ENCODE assay signal across 14 mouse cellular contexts in the genomic region with DNA sequence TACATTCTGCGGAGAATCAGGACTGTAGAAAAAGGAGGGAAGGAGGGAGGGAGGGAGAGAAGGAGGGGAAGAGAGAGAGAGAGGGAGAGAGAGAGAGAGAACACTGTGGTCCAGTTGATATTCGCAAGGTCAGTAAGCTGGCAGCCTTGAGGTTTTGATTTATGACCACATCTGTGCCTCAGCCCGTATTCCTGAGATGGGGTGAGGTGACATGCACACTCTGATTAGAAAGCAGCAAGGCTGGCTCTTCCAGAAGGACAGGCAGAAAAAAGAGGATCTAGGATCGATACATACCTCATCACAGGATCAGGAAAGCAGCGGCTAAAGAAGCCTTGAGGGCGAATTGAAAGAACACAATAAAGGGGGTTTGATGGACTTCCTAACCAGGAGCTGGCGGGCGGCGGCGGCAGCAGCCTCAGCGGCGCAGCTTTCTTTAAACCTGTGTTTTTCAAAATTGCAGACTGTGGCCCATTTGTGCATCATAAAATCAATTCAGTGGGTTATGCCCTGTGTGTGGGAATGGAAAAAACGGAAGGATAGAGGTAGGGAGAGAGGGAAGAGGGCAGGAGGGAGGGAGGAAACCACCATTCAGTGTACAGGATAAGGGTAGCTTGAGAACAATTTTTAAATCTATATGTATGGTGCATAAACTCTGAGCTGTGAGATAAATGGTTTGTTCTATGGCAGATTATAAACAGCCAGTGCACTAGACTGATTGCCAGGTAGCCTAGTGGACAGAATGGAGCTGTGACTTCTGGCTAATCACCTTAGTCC. TPM values are rescaled to one million over a fixed set of nuclear protein-coding genes. Genes with fewer than 3 reads are reported as not detected.
DNase-seq lines count a peak whose midpoint lies in the region; ATAC-seq and TF ChIP-seq lines count a peak whose summit lies in the region.
"Had no signal": no experiment of that assay in that cellular context is flagged by ENCODE, and none has a peak within 500 bp of the region (broad histone marks: within the 10 kb centered on the region; RNA-seq: fewer than 3 reads in every experiment).

No protein-coding gene starts in this region.

- H3K9ac ChIP-seq in embryonic facial prominence, embryonic 12.5 days, result no peak overlapping the region
- H3K9ac ChIP-seq in hindbrain, embryonic 15.5 days, result no peak overlapping the region
- no peak overlapping the region for H3K9ac ChIP-seq in neural tube, embryonic 12.5 days
- H3K9ac ChIP-seq: liver, postnatal 0 days had no signal

- no peaks in the 10 kb centered on the region for H3K9me3 ChIP-seq in embryonic facial prominence, embryonic 12.5 days
- H3K9me3 ChIP-seq in embryonic facial prominence, embryonic 10.5 days, result 0 out of 2 replicates have a peak, but pooled peaks cover 4% of the 10 kb centered on the region
- H3K9me3 ChIP-seq in hindbrain, embryonic 15.5 days, result no peaks in the 10 kb centered on the region
- H3K9me3 ChIP-seq in neural tube, embryonic 12.5 days, result no peaks in the 10 kb centered on the region

- no peak overlapping the region for H3K4me3 ChIP-seq in embryonic facial prominence, embryonic 12.5 days
- H3K4me3 ChIP-seq in embryonic facial prominence, embryonic 10.5 days, result no peak overlapping the region
- no peak overlapping the region for H3K4me3 ChIP-seq in hindbrain, embryonic 15.5 days
- no peak overlapping the region for H3K4me3 ChIP-seq in neural tube, embryonic 12.5 days
- H3K4me3 ChIP-seq: erythroblast, embryonic 14.5 days had no signal

- no peaks in the 10 kb centered on the region for H3K27me3 ChIP-seq in embryonic facial prominence, embryonic 12.5 days
- H3K27me3 ChIP-seq in embryonic facial prominence, embryonic 10.5 days (replicated peaks; ENCODE audit: low read depth, poor library complexity, severe bottlenecking), result no peaks in the 10 kb centered on the region
- H3K27me3 ChIP-seq in hindbrain, embryonic 15.5 days, result no peaks in the 10 kb centered on the region
- H3K27me3 ChIP-seq in neural tube, embryonic 12.5 days (replicated peaks), result no peaks in the 10 kb centered on the region

- H3K4me2 ChIP-seq in embryonic facial prominence, embryonic 12.5 days (replicated peaks), result no peak overlapping the region
- peak overlapping the region; percentile 29 for H3K4me2 ChIP-seq in hindbrain, embryonic 15.5 days
- no peak overlapping the region; the same call in 1 of the 2 replicates for H3K4me2 ChIP-seq in neural tube, embryonic 12.5 days (replicated peaks)

- no peaks in the 10 kb centered on the region for H3K4me1 ChIP-seq in embryonic facial prominence, embryonic 12.5 days
- peaks cover 5% of the 10 kb centered on the region; the same call in 1 of the 2 replicates for H3K4me1 ChIP-seq in embryonic facial prominence, embryonic 10.5 days
- no peaks in the 10 kb centered on the region for H3K4me1 ChIP-seq in hindbrain, embryonic 15.5 days (replicated peaks)
- peaks cover 6% of the 10 kb centered on the region; the same call in 1 of the 2 replicates for H3K4me1 ChIP-seq in neural tube, embryonic 12.5 days

- no peak for DNase-seq in embryonic facial prominence, embryonic 10.5 days (ENCODE audit: low spot score)
- DNase-seq in brain, embryonic 14.5 days (ENCODE audit: low read depth), result peak; percentile 60
- DNase-seq in right cerebral cortex, adult 18-20 months, result no peak
- no peak for DNase-seq in spleen, adult 12 weeks (ENCODE audit: low spot score)
- DNase-seq: cerebellum, postnatal 36 days; kidney, adult 9 months; liver, postnatal 0 days; right cerebral cortex, postnatal 14 days; thymus, postnatal 14 days had no signal

- TF ChIP-seq CTCF in brain, embryonic 14.5 days (IDR thresholded peaks at IDR 0.05; ENCODE audit: borderline replicate concordance, extremely low read depth, insufficient read depth, insufficient read length), result no peak

- no peak for TF ChIP-seq POLR2A in brain, embryonic 14.5 days (IDR thresholded peaks at IDR 0.05; ENCODE audit: borderline replicate concordance, extremely low read depth, insufficient read depth, insufficient read length, poor library complexity, severe bottlenecking)

- H3K27ac ChIP-seq in embryonic facial prominence, embryonic 12.5 days, result no peak overlapping the region
- no peak overlapping the region for H3K27ac ChIP-seq in embryonic facial prominence, embryonic 10.5 days (replicated peaks)
- H3K27ac ChIP-seq in hindbrain, embryonic 15.5 days (replicated peaks), result peak overlapping the region; percentile 60
- no peak overlapping the region for H3K27ac ChIP-seq in neural tube, embryonic 12.5 days

- ATAC-seq in embryonic facial prominence, embryonic 12.5 days (ENCODE audit: insufficient number of reproducible peaks, insufficient read depth, low FRiP score, low TSS enrichment), result 0 out of 2 replicates have a peak, but pooled peaks have one; percentile 22
- peak; percentile 38 for ATAC-seq in hindbrain, embryonic 15.5 days (ENCODE audit: low FRiP score, low read depth)
- ATAC-seq in neural tube, embryonic 12.5 days (ENCODE audit: low FRiP score, low read depth), result 0 out of 2 replicates have a peak, but pooled peaks have one; percentile 33
- ATAC-seq: liver, postnatal 0 days had no signal

- no peaks in the 10 kb centered on the region for H3K36me3 ChIP-seq in embryonic facial prominence, embryonic 12.5 days
- H3K36me3 ChIP-seq in embryonic facial prominence, embryonic 10.5 days (replicated peaks), result no peaks in the 10 kb centered on the region
- H3K36me3 ChIP-seq in hindbrain, embryonic 15.5 days, result no peaks in the 10 kb centered on the region
- H3K36me3 ChIP-seq in neural tube, embryonic 12.5 days, result no peaks in the 10 kb centered on the region

- 51% methylated on average over 13 of the region's 13 CpGs for WGBS in embryonic facial prominence, embryonic 12.5 days
- WGBS in embryonic facial prominence, embryonic 10.5 days, result 56% methylated on average over 13 of the region's 13 CpGs
- 62% methylated on average over 13 of the region's 13 CpGs for WGBS in hindbrain, embryonic 15.5 days
- WGBS in neural tube, embryonic 12.5 days, result 58% methylated on average over 13 of the region's 13 CpGs

RNA-seq across cellular contexts. Expression of a gene that starts 9.7 kb away (rescaled TPM):
- polyA plus RNA-seq in embryonic facial prominence, embryonic 12.5 days (2016; fragmentation: Nextera tagmentation; extraction: Ambion mirVana), result 4.1 and 4.5 TPM in 2 replicates
- 1.8 and 2.5 TPM in 2 replicates for polyA plus RNA-seq in embryonic facial prominence, embryonic 10.5 days (2016; fragmentation: Nextera tagmentation; extraction: Ambion mirVana)
- 0.29 and 0.75 TPM in 2 replicates for polyA plus RNA-seq in brain, embryonic 14.5 days (2012; rRNA removed)
- polyA plus RNA-seq in hindbrain, embryonic 15.5 days (2015; fragmentation: Nextera tagmentation; extraction: Ambion mirVana), result 1.2 and 1.5 TPM in 2 replicates
- polyA plus RNA-seq in neural tube, embryonic 12.5 days (2016; fragmentation: Nextera tagmentation; extraction: Ambion mirVana), result 3.3 and 4.7 TPM in 2 replicates
- polyA plus RNA-seq: erythroblast, embryonic 14.5 days had no signal

RNA-seq across cellular contexts. Expression of a gene that starts 12.0 kb away (rescaled TPM):
- polyA plus RNA-seq in embryonic facial prominence, embryonic 12.5 days (2016; fragmentation: Nextera tagmentation; extraction: Ambion mirVana), result 0.10 and 0.26 TPM in 2 replicates
- 0.11 and 0.15 TPM in 2 replicates for polyA plus RNA-seq in embryonic facial prominence, embryonic 10.5 days (2016; fragmentation: Nextera tagmentation; extraction: Ambion mirVana)
- 0.09 and 0.14 TPM in 2 replicates for polyA plus RNA-seq in brain, embryonic 14.5 days (2012; rRNA removed)
- polyA plus RNA-seq in hindbrain, embryonic 15.5 days (2015; fragmentation: Nextera tagmentation; extraction: Ambion mirVana), result not detected in 2 replicates
- 0.29 TPM in 1 of 2 replicates, not detected in the other for polyA plus RNA-seq in neural tube, embryonic 12.5 days (2016; fragmentation: Nextera tagmentation; extraction: Ambion mirVana)
- polyA plus RNA-seq: erythroblast, embryonic 14.5 days; frontal cortex, adult 2 months; liver, postnatal 0 days had no signal
